Mouse (Mus musculus) midbrain, embryonic 14.5 days (tissue): ENCODE results near the gene Ap2s1. TPM values are rescaled to one million over a fixed set of nuclear protein-coding genes. Genes with fewer than 3 reads are reported as not detected.

ENCODE experiments used
- ATAC-seq: fragments of 200-750 bp; cut with Nextera tagmentation; 2 replicates; pipeline ENCODE4 v1.8.0; 2017; ENCODE audit warnings: moderate number of reproducible peaks, moderate library complexity; ENCODE audit not compliant: low FRiP score, low TSS enrichment
- DNase-seq: peaks from one replicate; pipeline ENCODE4 v3.0.0-alpha.2; 2015
- H3K27ac ChIP-seq: fragments of 300-500 bp; sonication (generic); replicated peaks from 2 replicates; pipeline ENCODE4 v1.5.1; 2014; ENCODE audit warnings: mild to moderate bottlenecking, low read depth, low read length, moderate library complexity
- H3K27me3 ChIP-seq: fragments of 300-500 bp; sonication (generic); 2 replicates; pipeline ENCODE4 v1.6.1; 2014; ENCODE audit warnings: low read length, control low read depth, mixed read lengths; ENCODE audit not compliant: control insufficient read depth, insufficient read depth
- H3K36me3 ChIP-seq: fragments of 300-500 bp; sonication (generic); 2 replicates; pipeline ENCODE4 v1.6.1; 2014; ENCODE audit warnings: low read length, control low read depth; ENCODE audit not compliant: control insufficient read depth, insufficient read depth
- H3K4me1 ChIP-seq: fragments of 300-500 bp; sonication (generic); 2 replicates; pipeline ENCODE4 v1.6.1; 2014; ENCODE audit warnings: mild to moderate bottlenecking, antibody characterized with exemption, low read length, control low read depth; ENCODE audit not compliant: control insufficient read depth, insufficient read depth
- H3K4me2 ChIP-seq: fragments of 300-500 bp; sonication (generic); 2 replicates; pipeline ENCODE4 v1.6.1; 2014; ENCODE audit warnings: mild to moderate bottlenecking, low read length, moderate library complexity
- H3K4me3 ChIP-seq: fragments of 300-500 bp; sonication (generic); replicated peaks from 2 replicates; pipeline ENCODE4 v1.5.1; 2014; ENCODE audit warnings: low read depth, low read length
- H3K9ac ChIP-seq: fragments of 300-500 bp; sonication (generic); replicated peaks from 2 replicates; pipeline ENCODE4 v1.6.1; 2014; ENCODE audit warnings: mild to moderate bottlenecking, low read length, moderate library complexity
- H3K9me3 ChIP-seq: fragments of 300-500 bp; sonication (generic); 2 replicates; pipeline ENCODE4 v1.6.1; 2016; ENCODE audit warnings: low read length, control low read depth, mixed read lengths; ENCODE audit not compliant: control insufficient read depth
- WGBS: fragments of 180-500 bp; shearing (Covaris S2); extraction: QIAGEN DNeasy Blood & Tissue Kit; methylation state at CpG from one replicate; pipeline ENCODE4 v1.1.7; 2014; 5-methylcytosine and 5-hydroxymethylcytosine counted together
- polyA plus RNA-seq: library from polyadenylated mRNA; unstranded; fragments of >200 nt; fragmentation: Nextera tagmentation; extraction: Ambion mirVana; gene quantifications from 2 replicates; pipeline ENCODE4 v1.2.1, GENCODE M21; 2014

The Ap2s1 gene
- 431 and 530 TPM in 2 replicates for polyA plus RNA-seq

GRCm38 (mm10) chr7:16738073-16738696 lies at the start of gene Ap2s1:
TSS of gene Ap2s1 (plus strand) at chr7:16738410.
- Histone ChIP-seq H3K4me2 (peak within 1 kb of the TSS; percentile 75), H3K9ac (peak within 1 kb of the TSS; percentile 86), H3K27me3 (no peaks in the 10 kb centered on the region), H3K36me3 (peaks cover under 1% of the 10 kb centered on the region), H3K4me3 (peak within 1 kb of the TSS; percentile 80), H3K4me1 (peaks cover 8% of the 10 kb centered on the region), H3K9me3 (no peaks in the 10 kb centered on the region), H3K27ac (0 out of 2 replicates have a peak within 1 kb of the TSS, but pooled peaks have one; percentile 8)
- ATAC-seq (peak; percentile 95), DNase-seq (peak; percentile 99)
- under 1% methylated on average over 34 of the region's 34 CpGs for WGBS

GRCm38 (mm10) chr7:16689196-16689595 lies 49.0 kb upstream of the Ap2s1 start:
- WGBS = 83% methylated on average over 5 of the region's 5 CpGs

GRCm38 (mm10) chr7:16695025-16695424 lies 43.2 kb upstream of the Ap2s1 start:
- H3K9me3 ChIP-seq = 0 out of 2 replicates have a peak, but pooled peaks cover 2% of the 10 kb centered on the region
- no peak overlapping the region for H3K9ac ChIP-seq
- H3K27me3 ChIP-seq = no peaks in the 10 kb centered on the region
- no peaks in the 10 kb centered on the region for H3K36me3 ChIP-seq
- WGBS = 39% methylated on average over 3 of the region's 3 CpGs
- no peaks in the 10 kb centered on the region for H3K4me1 ChIP-seq
- peak; percentile 50 for DNase-seq
- H3K27ac ChIP-seq = no peak overlapping the region
- no peak overlapping the region for H3K4me3 ChIP-seq
- H3K4me2 ChIP-seq = no peak overlapping the region
- no peak for ATAC-seq

More at GRCm38 (mm10) chr7:16689196-16689595, 49.0 kb upstream of the Ap2s1 start:
- H3K4me2 ChIP-seq = no peak overlapping the region
- no peaks in the 10 kb centered on the region for H3K4me1 ChIP-seq
- no peaks in the 10 kb centered on the region for H3K27me3 ChIP-seq
- 0 out of 2 replicates have a peak, but pooled peaks cover 2% of the 10 kb centered on the region for H3K9me3 ChIP-seq
- ATAC-seq (no peak), DNase-seq (no peak)
- no peaks in the 10 kb centered on the region for H3K36me3 ChIP-seq
- H3K4me3 ChIP-seq = no peak overlapping the region
- H3K27ac ChIP-seq = no peak overlapping the region
- no peak overlapping the region for H3K9ac ChIP-seq

GRCm38 (mm10) chr7:16699042-16699441 lies 39.2 kb upstream of the Ap2s1 start:
- ATAC-seq = no peak
- Histone ChIP-seq H3K4me2 (no peak overlapping the region), H3K9ac (no peak overlapping the region), H3K27ac (no peak overlapping the region), H3K27me3 (no peaks in the 10 kb centered on the region), H3K9me3 (no peaks in the 10 kb centered on the region), H3K36me3 (no peaks in the 10 kb centered on the region), H3K4me1 (no peaks in the 10 kb centered on the region), H3K4me3 (no peak overlapping the region)
- no peak for DNase-seq
- WGBS = 52% methylated on average over 2 of the region's 2 CpGs

- WGBS = 88% methylated on average over 5 of the region's 5 CpGs
- no peaks in the 10 kb centered on the region for H3K36me3 ChIP-seq
- H3K27ac ChIP-seq = no peak overlapping the region
- ATAC-seq (no peak), DNase-seq (no peak)
- H3K4me1 ChIP-seq = no peaks in the 10 kb centered on the region
- no peak overlapping the region for H3K9ac ChIP-seq
- H3K9me3 ChIP-seq = no peaks in the 10 kb centered on the region
- no peak overlapping the region for H3K4me3 ChIP-seq
- H3K27me3 ChIP-seq = no peaks in the 10 kb centered on the region
- no peak overlapping the region for H3K4me2 ChIP-seq
Measured at GRCm38 (mm10) chr7:16700583-16700982, 37.6 kb upstream of the Ap2s1 start.

GRCm38 (mm10) chr7:16706385-16706784 lies 31.8 kb upstream of the Ap2s1 start:
- no peak for ATAC-seq

GRCm38 (mm10) chr7:16708244-16708643 lies 30.0 kb upstream of the Ap2s1 start:
- Histone ChIP-seq H3K27ac (no peak overlapping the region), H3K36me3 (no peaks in the 10 kb centered on the region), H3K27me3 (no peaks in the 10 kb centered on the region), H3K4me1 (no peaks in the 10 kb centered on the region), H3K9ac (no peak overlapping the region), H3K9me3 (no peaks in the 10 kb centered on the region), H3K4me3 (no peak overlapping the region), H3K4me2 (no peak overlapping the region)
- DNase-seq (no peak), ATAC-seq (no peak)
- 22% methylated on average over 9 of the region's 9 CpGs for WGBS

More at GRCm38 (mm10) chr7:16706385-16706784, 31.8 kb upstream of the Ap2s1 start:
- Histone ChIP-seq H3K9me3 (no peaks in the 10 kb centered on the region), H3K36me3 (no peaks in the 10 kb centered on the region), H3K4me2 (no peak overlapping the region), H3K27me3 (no peaks in the 10 kb centered on the region), H3K9ac (no peak overlapping the region), H3K4me1 (no peaks in the 10 kb centered on the region), H3K4me3 (no peak overlapping the region), H3K27ac (no peak overlapping the region)
- WGBS = 72% methylated on average over 9 of the region's 9 CpGs
- no peak for DNase-seq

GRCm38 (mm10) chr7:16710604-16711003 lies 27.6 kb upstream of the Ap2s1 start:
- no peak overlapping the region for H3K4me2 ChIP-seq
- no peak overlapping the region for H3K4me3 ChIP-seq
- ATAC-seq (no peak), DNase-seq (no peak)
- WGBS = 84% methylated on average over 5 of the region's 5 CpGs
- H3K9me3 ChIP-seq = no peaks in the 10 kb centered on the region
- H3K27ac ChIP-seq = no peak overlapping the region
- H3K9ac ChIP-seq = no peak overlapping the region
- no peaks in the 10 kb centered on the region for H3K27me3 ChIP-seq
- no peaks in the 10 kb centered on the region for H3K4me1 ChIP-seq
- H3K36me3 ChIP-seq = no peaks in the 10 kb centered on the region
